Mouse (Mus musculus) kidney, embryonic 14.5 days (tissue): ENCODE results near the gene Slc17a9. TPM values are rescaled to one million over a fixed set of nuclear protein-coding genes. Genes with fewer than 3 reads are reported as not detected.
A peak's percentile ranks its signal among the peaks of the same experiment; 100 is the strongest.

Experiments
- ATAC-seq: fragments of 200-750 bp; cut with Nextera tagmentation; 2 replicates; pipeline ENCODE4 v1.8.0; 2017; ENCODE audit warnings: moderate number of reproducible peaks, mild to moderate bottlenecking, moderate TSS enrichment, moderate library complexity; ENCODE audit not compliant: low FRiP score, low TSS enrichment
- H3K27ac ChIP-seq: fragments of 300-500 bp; sonication (generic); 2 replicates; pipeline ENCODE4 v1.5.1; 2014; ENCODE audit warnings: low read depth, mild to moderate bottlenecking, low read length, moderate library complexity, mixed read lengths
- H3K27me3 ChIP-seq: fragments of 300-500 bp; sonication (generic); 2 replicates; pipeline ENCODE4 v1.6.1; 2014; ENCODE audit warnings: mild to moderate bottlenecking, low read length; ENCODE audit not compliant: control insufficient read depth, insufficient read depth
- H3K36me3 ChIP-seq: fragments of 300-500 bp; sonication (generic); 2 replicates; pipeline ENCODE4 v1.6.1; 2014; ENCODE audit warnings: low read length, mixed read lengths; ENCODE audit not compliant: control insufficient read depth, insufficient read depth
- H3K4me1 ChIP-seq: fragments of 300-500 bp; sonication (generic); 2 replicates; pipeline ENCODE4 v1.6.1; 2014; ENCODE audit warnings: low read length, mixed read lengths; ENCODE audit not compliant: control insufficient read depth, insufficient read depth
- H3K4me2 ChIP-seq: fragments of 300-500 bp; sonication (generic); replicated peaks from 2 replicates; pipeline ENCODE4 v1.6.1; 2014; ENCODE audit warnings: low read depth, mild to moderate bottlenecking, low read length
- H3K4me3 ChIP-seq: fragments of 300-500 bp; sonication (generic); 2 replicates; pipeline ENCODE4 v1.5.1; 2014; ENCODE audit warnings: mild to moderate bottlenecking, low read length
- H3K9ac ChIP-seq: fragments of 300-500 bp; sonication (generic); 2 replicates; pipeline ENCODE4 v1.6.1; 2014; ENCODE audit warnings: low read depth, mild to moderate bottlenecking, low read length, moderate library complexity
- H3K9me3 ChIP-seq: fragments of 300-500 bp; sonication (generic); 2 replicates; pipeline ENCODE4 v1.6.1; 2016; ENCODE audit warnings: low read length; ENCODE audit not compliant: control insufficient read depth
- WGBS: fragments of 180-500 bp; shearing (Covaris S2); extraction: QIAGEN DNeasy Blood & Tissue Kit; methylation state at CpG from one replicate; pipeline ENCODE4 v1.1.7; 2014; 5-methylcytosine and 5-hydroxymethylcytosine counted together
- polyA plus RNA-seq: library from polyadenylated mRNA; unstranded; fragments of >200 nt; fragmentation: Nextera tagmentation; extraction: Ambion mirVana; gene quantifications from 2 replicates; pipeline ENCODE4 v1.2.1, GENCODE M21; 2014

The Slc17a9 gene
- polyA plus RNA-seq, 1 experiment from 2014 or later: 0.20 TPM

- H3K27me3 ChIP-seq: no peaks in the 10 kb centered on the region
- H3K27ac ChIP-seq: no peak overlapping the region
- peaks cover 9% of the 10 kb centered on the region; the same call in 1 of the 2 replicates for H3K4me1 ChIP-seq
- H3K4me2 ChIP-seq: peak overlapping the region; percentile 31
- H3K9ac ChIP-seq: no peak overlapping the region
- H3K36me3 ChIP-seq: peaks cover 25% of the 10 kb centered on the region
- ATAC-seq: peak; percentile 55; the same call in 1 of the 2 replicates
- H3K9me3 ChIP-seq: no peaks in the 10 kb centered on the region
- 0 out of 2 replicates have a peak overlapping the region, but pooled peaks have one; percentile 3 for H3K4me3 ChIP-seq
- 7% methylated on average over 6 of the region's 6 CpGs for WGBS
Measured at GRCm38 (mm10) chr2:180725414-180725778, 333 bp downstream of the Slc17a9 start.

DNA sequence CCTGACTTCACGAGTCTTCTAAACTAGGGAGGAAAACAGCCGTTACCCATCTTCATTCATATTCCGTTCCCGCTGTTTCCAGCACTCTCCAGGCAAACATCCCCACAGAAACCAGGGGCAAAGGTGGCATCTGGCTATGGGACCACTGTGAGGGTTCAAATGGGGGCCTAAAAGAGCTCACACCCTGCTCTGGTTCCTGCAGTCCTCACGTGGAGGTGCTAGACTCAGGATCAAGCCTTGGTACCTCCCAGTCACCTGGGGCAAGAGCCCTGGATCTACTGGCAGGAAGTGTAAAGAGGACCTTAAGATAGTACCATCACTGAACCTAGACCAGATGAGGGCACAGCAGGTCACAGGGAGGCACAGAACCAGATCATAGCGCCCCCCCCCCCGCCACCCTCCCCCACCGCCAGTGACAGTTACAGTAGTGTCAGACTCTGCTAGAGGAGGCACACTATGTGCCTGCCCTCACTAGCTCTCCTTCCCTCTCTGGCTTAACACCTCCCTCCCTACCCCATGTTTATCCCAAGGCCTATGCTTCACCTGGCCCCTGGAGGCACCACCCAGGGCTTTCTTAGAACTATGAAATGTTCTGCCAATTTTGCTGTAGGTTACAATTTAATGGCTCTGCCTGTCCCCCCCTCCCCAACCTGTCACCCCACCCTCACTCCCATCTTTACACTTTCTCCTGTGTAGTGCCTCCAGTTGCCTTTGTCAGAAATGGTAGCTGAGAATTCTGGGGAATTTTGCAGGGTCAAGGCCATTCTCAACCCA is 980 bp downstream of the Slc17a9 start:
- Histone ChIP-seq H3K4me2 (no peak overlapping the region), H3K9me3 (no peaks in the 10 kb centered on the region), H3K4me3 (no peak overlapping the region), H3K27ac (no peak overlapping the region), H3K4me1 (peaks cover 9% of the 10 kb centered on the region; the same call in 1 of the 2 replicates), H3K9ac (no peak overlapping the region), H3K27me3 (no peaks in the 10 kb centered on the region), H3K36me3 (peaks cover 19% of the 10 kb centered on the region)
- WGBS: 30% methylated on average over 8 of the region's 8 CpGs
- ATAC-seq: no peak

DNA sequence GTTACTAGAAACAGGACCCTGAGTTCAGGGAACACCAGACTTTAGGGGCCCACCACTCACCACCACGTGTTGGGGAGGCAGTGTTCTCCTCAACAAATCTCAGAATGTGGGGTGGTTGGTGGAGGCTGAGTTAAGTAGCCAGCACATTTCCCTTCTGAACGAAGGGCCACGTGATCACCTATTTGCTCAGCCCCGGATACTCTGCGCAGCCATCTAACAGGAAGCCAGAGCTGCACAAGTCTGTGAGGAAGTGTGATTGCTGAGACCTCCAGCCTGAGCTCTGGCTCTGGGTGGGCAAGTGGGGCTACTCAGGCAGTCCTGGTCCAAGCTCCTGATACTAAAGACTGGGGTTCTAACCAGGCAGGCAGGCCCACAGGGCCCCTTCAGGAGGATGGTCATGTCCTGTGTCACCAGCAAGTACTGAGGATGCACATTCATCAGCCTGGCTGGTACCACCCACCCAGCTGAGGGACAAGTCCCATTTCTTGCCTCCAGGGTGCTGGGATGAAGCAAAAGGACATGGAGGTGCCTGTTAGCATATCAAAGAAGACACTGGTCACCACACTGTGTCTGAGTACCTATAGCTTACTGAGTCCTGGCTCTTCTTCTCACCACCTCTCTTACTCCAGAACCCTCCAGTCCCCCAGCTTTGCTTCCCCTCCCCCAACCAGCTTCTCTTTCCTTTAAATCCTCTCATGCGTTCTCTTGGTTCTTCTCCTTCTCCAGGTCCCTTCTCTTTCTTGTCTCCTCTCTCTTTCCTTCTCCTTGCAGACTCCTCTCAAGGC is 1.8 kb downstream of the Slc17a9 start:
- peaks cover 9% of the 10 kb centered on the region; the same call in 1 of the 2 replicates for H3K4me1 ChIP-seq
- H3K36me3 ChIP-seq: peaks cover 11% of the 10 kb centered on the region
- 72% methylated on average over 6 of the region's 6 CpGs for WGBS
- no peak overlapping the region for H3K9ac ChIP-seq
- no peak overlapping the region for H3K27ac ChIP-seq
- no peaks in the 10 kb centered on the region for H3K9me3 ChIP-seq
- H3K4me3 ChIP-seq: no peak overlapping the region
- no peak for ATAC-seq
- no peak overlapping the region for H3K4me2 ChIP-seq
- no peaks in the 10 kb centered on the region for H3K27me3 ChIP-seq

DNA sequence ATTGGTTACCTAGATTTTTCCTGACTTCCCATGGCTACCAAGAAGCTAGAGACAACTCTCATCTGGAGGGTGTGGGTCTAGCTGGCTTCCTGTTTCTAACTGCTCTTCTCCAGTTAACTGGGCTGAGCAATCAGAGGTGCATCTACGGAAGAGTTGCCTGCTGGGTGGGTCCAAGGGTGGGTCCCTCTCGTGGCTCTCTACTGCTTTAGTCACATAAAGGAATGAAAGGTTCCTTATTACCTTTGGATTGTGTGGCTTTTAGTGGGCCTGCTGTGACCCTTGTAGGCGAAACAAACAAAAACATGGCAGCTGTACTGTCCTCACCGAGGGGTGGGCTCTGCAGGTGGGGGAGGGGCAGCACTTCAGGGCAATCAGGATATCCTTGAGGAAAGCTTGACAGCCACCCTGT is 2.6 kb downstream of the Slc17a9 start:
- H3K4me3 ChIP-seq: no peak overlapping the region
- no peaks in the 10 kb centered on the region for H3K9me3 ChIP-seq
- no peaks in the 10 kb centered on the region for H3K27me3 ChIP-seq
- H3K36me3 ChIP-seq: peaks cover 4% of the 10 kb centered on the region; the same call in 1 of the 2 replicates
- no peak overlapping the region for H3K4me2 ChIP-seq
- peaks cover 9% of the 10 kb centered on the region; the same call in 1 of the 2 replicates for H3K4me1 ChIP-seq
- no peak for ATAC-seq
- H3K9ac ChIP-seq: no peak overlapping the region
- 44% methylated on average over 4 of the region's 4 CpGs for WGBS
- no peak overlapping the region for H3K27ac ChIP-seq

DNA sequence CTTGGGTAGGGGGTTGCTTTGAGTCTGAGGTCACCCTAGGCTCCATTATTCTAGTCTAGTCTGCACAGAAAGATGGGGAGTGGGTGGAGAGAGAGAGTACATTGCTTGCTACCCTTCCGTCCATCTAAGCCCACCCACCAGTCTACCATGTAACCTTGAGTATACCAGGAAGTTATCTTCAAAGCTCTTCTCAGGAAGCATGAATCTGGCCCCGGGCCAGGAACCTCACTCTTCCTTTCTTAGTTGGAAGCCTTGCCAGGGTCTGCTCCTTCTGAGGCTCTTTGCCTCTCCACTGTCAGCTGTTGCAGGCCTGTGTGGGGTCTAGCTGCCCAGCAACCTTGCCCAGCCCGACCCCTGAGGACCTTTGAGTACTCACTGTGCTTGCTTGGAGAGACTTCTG is 6.0 kb downstream of the Slc17a9 start:
- Histone ChIP-seq H3K4me1 (no peaks in the 10 kb centered on the region), H3K9ac (no peak overlapping the region), H3K4me3 (no peak overlapping the region), H3K4me2 (no peak overlapping the region), H3K36me3 (no peaks in the 10 kb centered on the region), H3K9me3 (no peaks in the 10 kb centered on the region), H3K27me3 (no peaks in the 10 kb centered on the region), H3K27ac (no peak overlapping the region)
- 72% methylated on average over 3 of the region's 3 CpGs for WGBS
- no peak for ATAC-seq

GRCm38 (mm10) chr2:180731984-180732383 is 6.9 kb downstream of the Slc17a9 start:
- H3K9me3 ChIP-seq: no peaks in the 10 kb centered on the region
- no peak overlapping the region for H3K27ac ChIP-seq
- H3K27me3 ChIP-seq: no peaks in the 10 kb centered on the region
- WGBS: 57% methylated on average over 6 of the region's 6 CpGs
- H3K36me3 ChIP-seq: no peaks in the 10 kb centered on the region
- no peaks in the 10 kb centered on the region for H3K4me1 ChIP-seq
- H3K4me2 ChIP-seq: no peak overlapping the region
- H3K4me3 ChIP-seq: no peak overlapping the region
- H3K9ac ChIP-seq: no peak overlapping the region
- ATAC-seq: no peak

DNA sequence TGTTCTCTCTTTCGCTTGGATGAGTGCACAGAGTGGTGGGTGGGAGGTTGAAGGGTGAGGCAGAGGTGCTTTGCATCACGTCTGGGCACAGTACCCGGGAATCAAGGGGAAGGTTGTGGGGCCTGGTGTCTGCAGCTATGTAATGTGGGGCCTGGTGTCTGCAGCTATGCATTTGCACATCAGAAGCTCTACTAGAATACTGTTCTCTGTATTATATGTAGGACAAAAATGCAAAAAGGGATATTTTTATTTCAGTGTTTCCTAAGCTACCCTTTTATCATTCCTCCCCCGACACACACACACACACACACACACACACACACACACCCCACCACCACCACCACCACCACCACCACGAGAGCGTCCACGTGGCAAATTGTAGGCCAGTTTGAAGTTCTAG is 10.2 kb downstream of the Slc17a9 start:
- no peaks in the 10 kb centered on the region for H3K9me3 ChIP-seq
- no peaks in the 10 kb centered on the region for H3K4me1 ChIP-seq
- ATAC-seq: no peak

GRCm38 (mm10) chr2:180737984-180738383 is 12.9 kb downstream of the Slc17a9 start:
- Histone ChIP-seq H3K9ac (no peak overlapping the region), H3K27ac (no peak overlapping the region), H3K27me3 (no peaks in the 10 kb centered on the region), H3K4me2 (no peak overlapping the region), H3K4me3 (no peak overlapping the region), H3K9me3 (no peaks in the 10 kb centered on the region), H3K36me3 (no peaks in the 10 kb centered on the region), H3K4me1 (no peaks in the 10 kb centered on the region)
- no peak for ATAC-seq
- 75% methylated on average over 2 of the region's 2 CpGs for WGBS

More for the DNA sequence above, 10.2 kb downstream of the Slc17a9 start:
- Histone ChIP-seq H3K4me2 (no peak overlapping the region), H3K36me3 (no peaks in the 10 kb centered on the region), H3K9ac (no peak overlapping the region), H3K27ac (no peak overlapping the region), H3K27me3 (no peaks in the 10 kb centered on the region), H3K4me3 (no peak overlapping the region)
- 77% methylated on average over 7 of the region's 7 CpGs for WGBS

GRCm38 (mm10) chr2:180740349-180740748 is 15.3 kb downstream of the Slc17a9 start:
- 41% methylated on average over 3 of the region's 3 CpGs for WGBS
- H3K27me3 ChIP-seq: no peaks in the 10 kb centered on the region
- H3K4me1 ChIP-seq: no peaks in the 10 kb centered on the region
- H3K36me3 ChIP-seq: no peaks in the 10 kb centered on the region
- no peak overlapping the region for H3K4me3 ChIP-seq
- H3K9ac ChIP-seq: no peak overlapping the region
- H3K9me3 ChIP-seq: no peaks in the 10 kb centered on the region
- no peak overlapping the region for H3K4me2 ChIP-seq
- no peak overlapping the region for H3K27ac ChIP-seq
- ATAC-seq: no peak
